Mouse (Mus musculus): ENCODE results near the gene Pth1r.

- TF ChIP-seq CEBPB (IDR thresholded peaks at IDR 0.05; ENCODE audit: low read depth) (no peak), CTCF (IDR thresholded peaks at IDR 0.05; ENCODE audit: control insufficient read depth, insufficient read depth, insufficient read length) (no peak)
Observed at GRCm38 (mm10) chr9:110685591-110685990, 61.4 kb downstream of the Pth1r start.

All from C2C12 (cell line).